Mouse (Mus musculus) olfactory bulb, adult 2 months (tissue): ENCODE results near the gene Rtkn.

Experiments used
- CTCF ChIP-seq: fragments of 200-500 bp; IDR thresholded peaks from 2 replicates; pipeline ENCODE4 v1.5.1; 2012; ENCODE audit warnings: low read depth, mild to moderate bottlenecking, low read length, moderate library complexity; ENCODE audit not compliant: insufficient read depth
- POLR2A ChIP-seq: fragments of 200-500 bp; IDR thresholded peaks from 2 replicates; pipeline ENCODE4 v1.6.1; 2012; ENCODE audit warnings: mild to moderate bottlenecking, low read depth, low read length, moderate library complexity; ENCODE audit not compliant: insufficient read depth

DNA sequence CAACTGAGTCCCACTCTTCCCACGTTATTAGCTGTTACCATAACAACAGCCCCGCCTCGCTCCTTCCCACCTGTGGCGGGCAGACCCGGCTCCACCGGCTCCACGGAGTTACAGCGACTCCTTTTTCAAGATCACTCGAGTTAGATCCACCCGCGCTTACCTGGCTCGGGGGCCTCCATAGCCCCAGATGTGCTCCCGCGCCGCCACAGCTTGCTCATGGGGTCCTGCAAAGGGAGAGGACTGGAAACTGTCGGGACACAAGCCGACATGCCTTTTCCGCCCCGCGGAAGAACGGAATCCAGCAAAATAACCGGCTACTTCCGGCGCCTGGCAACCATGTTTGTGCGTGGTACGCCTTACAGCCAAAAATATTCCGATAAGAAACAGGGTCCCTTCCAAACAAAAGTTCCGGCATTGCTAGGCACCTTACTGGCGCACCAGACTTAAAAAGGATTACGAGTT is 10.4 kb upstream of the Rtkn start:
- no peak for TF ChIP-seq POLR2A
- TF ChIP-seq CTCF, result no peak
